Mouse (Mus musculus): ENCODE data around the gene Gse1.

GRCm38 (mm10) chr8:120259206-120259605, 30.9 kb downstream of the Gse1 start:
- TF ChIP-seq ZNF384 (IDR thresholded peaks at IDR 0.05; ENCODE audit: low read depth, low read length) (no peak), HCFC1 (IDR thresholded peaks at IDR 0.05; ENCODE audit: borderline replicate concordance, insufficient read depth, low read length) (no peak)
